Mouse (Mus musculus): ENCODE measurements around the gene Arfgap3. TPM values are rescaled to one million over a fixed set of nuclear protein-coding genes. Genes with fewer than 3 reads are reported as not detected.
"Not testable (repeated sequence)": the region's sequence is repeated elsewhere in the genome, so short reads cannot be mapped to it uniquely, and the experiment has no call there.

Gene Arfgap3
- total RNA-seq, 2 experiments from 2014 or later, result 18.9 to 22.3 TPM

DNA sequence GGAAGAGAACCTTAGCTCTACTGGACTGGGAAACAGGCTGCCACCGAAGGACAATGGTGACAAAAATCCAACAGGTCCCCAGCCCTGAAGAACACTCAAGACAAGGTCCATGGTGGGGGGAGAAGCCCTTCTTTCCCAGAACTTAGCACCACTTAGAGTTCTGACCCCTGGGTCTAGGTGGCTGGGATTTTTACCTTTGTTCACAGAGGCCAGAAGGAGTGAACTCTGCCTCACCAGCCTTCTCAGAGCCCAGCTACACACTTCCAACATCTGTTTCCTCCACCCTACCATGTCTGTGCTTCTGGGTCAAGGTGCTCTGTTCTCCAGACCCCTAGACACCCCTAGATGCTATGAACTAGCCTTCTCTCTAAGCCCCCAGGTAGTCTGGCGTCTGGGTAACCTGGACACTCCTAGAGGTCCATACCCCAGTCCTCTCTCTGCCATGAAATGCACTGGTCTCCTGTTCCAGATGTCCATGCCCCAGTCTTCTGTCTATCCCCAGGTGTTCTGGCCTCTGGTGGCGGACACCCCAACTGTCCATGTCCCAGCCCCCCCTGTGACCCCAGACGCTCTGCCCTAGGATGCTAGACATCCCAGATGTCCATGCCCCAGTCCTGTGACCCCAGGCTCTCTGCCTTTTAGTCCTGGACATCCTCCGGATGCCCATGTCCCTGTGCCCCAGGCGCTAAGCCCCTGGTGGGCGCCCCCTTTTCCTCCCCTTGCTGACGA lies 658 bp downstream of the Arfgap3 start:
- peak in 1 of 2 experiments; percentile 11 for DNase-seq (ENCODE audit: low spot score in 2 of 2)
- intact Hi-C loops (cut with DNase I), result no loop called here

DNA sequence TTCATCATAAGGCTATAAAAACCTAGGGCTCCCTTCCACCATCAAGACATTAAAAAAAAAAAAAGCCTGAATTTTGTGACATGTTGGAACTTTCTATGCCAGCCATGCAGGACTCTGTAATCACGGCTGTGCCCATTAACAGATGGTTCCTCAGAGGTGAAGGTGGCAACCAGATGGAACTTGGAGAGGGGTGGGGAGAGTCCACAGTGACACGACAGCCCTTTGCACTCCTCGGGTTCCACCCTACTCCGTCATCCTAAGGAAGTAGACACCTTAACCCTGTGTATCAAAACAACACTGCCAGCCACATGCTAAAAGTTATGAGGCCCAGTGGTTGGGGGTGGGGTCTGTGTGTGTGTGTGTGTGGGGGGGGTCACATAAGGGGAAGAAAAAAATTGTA lies 1.3 kb downstream of the Arfgap3 start:
- intact Hi-C loops (cut with DNase I), result no loop called here
- DNase-seq (ENCODE audit: low spot score in 2 of 2), result no peak

DNA sequence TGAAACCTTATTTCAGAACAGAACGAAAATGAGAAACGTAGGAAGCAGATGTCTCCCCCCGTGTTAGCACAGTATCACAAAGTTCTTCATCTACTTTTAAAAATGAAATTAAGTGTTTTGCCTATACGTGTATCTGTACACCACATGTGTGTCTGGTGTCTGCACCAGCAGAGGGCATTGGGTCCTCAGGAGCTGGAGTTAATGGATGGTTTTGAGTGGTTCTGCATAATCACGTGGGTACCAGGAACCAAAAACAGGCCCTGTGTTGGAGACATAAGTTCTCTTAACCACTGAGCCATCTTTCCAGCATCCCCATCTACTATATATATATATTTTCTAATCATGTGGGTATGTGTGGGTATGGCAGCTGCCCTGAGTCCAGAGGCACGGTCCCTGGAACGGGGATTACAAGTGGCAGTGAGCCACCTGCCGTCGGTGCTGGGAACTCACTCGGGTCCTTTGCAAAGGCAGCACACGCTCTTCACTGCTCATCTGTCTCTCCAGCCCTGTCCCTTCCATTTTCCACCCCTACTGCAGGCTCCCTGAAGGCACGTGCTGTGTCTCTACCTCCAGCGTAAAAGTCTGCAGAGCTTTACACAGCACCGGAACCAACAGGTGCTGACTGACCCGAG lies 4.0 kb downstream of the Arfgap3 start:
- intact Hi-C loops (cut with DNase I), result no loop called here
- DNase-seq (ENCODE audit: low spot score in 2 of 2), result no peak

DNA sequence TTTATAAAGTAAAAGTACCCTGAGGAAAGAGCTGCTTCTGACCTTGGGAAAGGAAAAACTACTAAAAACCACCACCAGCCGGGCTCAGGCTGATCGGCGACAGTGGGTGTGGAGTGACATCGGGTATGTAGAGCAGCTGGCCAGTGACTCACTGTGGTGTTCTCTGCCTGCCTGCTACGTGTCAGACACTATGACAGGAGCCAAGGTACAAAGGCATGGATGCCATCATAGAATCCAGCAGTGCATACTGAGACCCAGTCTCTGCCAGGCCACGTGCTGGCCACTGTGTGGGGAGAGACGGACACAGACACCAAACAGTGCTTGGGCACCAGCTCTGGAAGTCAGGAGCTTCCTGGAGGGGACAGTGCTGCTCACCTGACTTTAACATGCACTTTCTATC lies 5.1 kb downstream of the Arfgap3 start:
- intact Hi-C loops (cut with DNase I), result no loop called here
- DNase-seq (ENCODE audit: low spot score in 2 of 2), result peak; percentile 34 to 35

- intact Hi-C loops (cut with DNase I), result no loop called here
- no peak for DNase-seq (ENCODE audit: low spot score in 2 of 2)
Observed at GRCm38 (mm10) chr15:83344157-83344556, 5.9 kb downstream of the Arfgap3 start.

- DNase-seq (ENCODE audit: low spot score in 2 of 2), result no peak
- intact Hi-C loops (cut with DNase I), result no loop called here
Observed at GRCm38 (mm10) chr15:83338908-83339307, 11.1 kb downstream of the Arfgap3 start.

GRCm38 (mm10) chr15:83337903-83338870 lies 11.9 kb downstream of the Arfgap3 start:
- DNase-seq (ENCODE audit: low spot score in 2 of 2), result no peak
- intact Hi-C loops (cut with DNase I), result no loop called here

- DNase-seq (ENCODE audit: low spot score in 2 of 2), result no peak
- intact Hi-C loops (cut with DNase I), result no loop called here
Observed at GRCm38 (mm10) chr15:83332373-83332772, 17.7 kb downstream of the Arfgap3 start.

- DNase-seq (ENCODE audit: low spot score in 2 of 2), result no peak
- intact Hi-C loops (cut with DNase I), result no loop called here
Observed at GRCm38 (mm10) chr15:83328952-83329351, 21.1 kb downstream of the Arfgap3 start.

DNA sequence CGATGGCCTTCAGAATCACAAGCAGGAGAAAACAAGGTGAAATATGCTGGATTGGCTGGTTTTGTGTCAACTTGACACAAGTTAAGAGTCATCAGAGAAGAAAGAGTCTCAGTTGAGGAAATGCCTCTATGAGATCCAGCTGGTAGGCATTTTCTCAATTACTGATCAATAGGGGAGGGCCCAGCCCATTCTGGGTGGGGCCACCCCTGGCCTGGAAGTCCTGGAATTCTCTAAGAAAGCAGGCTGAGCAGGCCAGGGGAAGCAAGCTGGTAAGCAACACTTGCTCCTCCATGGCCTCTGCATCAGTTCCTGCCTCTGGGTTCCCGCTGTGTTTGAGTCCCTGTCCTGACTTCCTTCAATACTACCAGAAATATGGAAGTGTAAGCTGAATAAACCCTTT lies 27.0 kb downstream of the Arfgap3 start:
- intact Hi-C loops (cut with DNase I), result no loop called here

DNA sequence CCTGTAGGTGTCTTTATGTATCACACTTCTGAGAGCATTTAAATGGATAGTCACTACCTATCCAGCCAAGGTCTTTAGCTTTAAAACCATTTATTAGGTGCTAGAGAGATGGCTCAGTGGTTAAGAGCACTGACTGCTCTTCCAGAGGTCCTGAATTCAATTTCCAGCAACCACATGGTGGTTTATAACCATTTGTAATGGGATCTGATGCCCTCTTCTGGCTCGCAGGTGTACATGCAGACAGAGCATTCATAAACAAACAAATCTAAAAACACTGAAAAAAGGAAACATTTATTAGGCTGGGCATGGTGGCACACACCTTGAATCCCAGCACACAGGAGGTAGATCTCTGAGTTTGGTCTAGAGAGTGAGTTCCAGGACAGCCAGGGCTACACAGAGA lies 35.1 kb downstream of the Arfgap3 start:
- intact Hi-C loops (cut with DNase I), result loop anchor here (5.0 kb wide), 1 partner anchor 103 kb away; no protein-coding TSS in a partner anchor
- DNase-seq (ENCODE audit: low spot score in 2 of 2), result no peak

More for the DNA sequence above, 27.0 kb downstream of the Arfgap3 start:
- no peak for DNase-seq (ENCODE audit: low spot score in 2 of 2)

DNA sequence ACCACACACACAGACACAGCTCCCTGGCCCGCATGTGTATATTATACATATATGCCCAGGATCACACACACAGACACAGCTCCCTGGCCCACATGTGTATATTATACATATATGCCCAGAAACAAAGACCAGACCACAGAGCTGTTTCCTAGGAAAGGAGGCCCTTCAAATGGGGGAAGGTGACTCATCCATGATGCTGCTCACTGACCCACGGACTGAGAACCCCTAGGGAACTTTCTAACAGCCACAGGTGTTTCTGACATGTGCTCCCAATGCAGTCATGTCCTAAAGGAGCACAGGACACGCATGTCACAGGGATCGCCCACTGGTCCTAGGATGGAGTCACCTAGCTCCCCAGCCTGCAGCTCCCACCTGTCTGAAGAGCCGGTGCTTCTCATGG lies 40.2 kb downstream of the Arfgap3 start:
- no peak for DNase-seq (ENCODE audit: low spot score in 2 of 2)
- intact Hi-C loops (cut with DNase I), result no loop called here

DNA sequence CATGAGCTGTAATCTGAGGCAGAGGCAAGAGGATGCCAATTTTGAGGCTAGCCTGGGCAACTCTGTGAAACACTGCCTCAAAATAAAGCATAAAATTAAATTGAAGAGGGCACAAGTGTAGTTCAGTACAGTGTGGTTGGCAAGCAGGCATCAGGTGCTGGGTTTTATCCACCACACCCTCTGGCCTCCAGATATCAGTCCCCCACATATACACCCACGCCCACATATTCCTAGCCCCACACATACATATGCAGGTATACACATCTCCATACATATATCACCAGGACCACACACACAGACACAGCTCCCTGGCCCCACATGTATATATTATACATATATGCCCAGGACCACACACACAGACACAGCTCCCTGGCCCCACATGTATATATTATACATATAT lies 41.3 kb downstream of the Arfgap3 start:
- intact Hi-C loops (cut with DNase I); DNase-seq (ENCODE audit: low spot score in 2 of 2): not testable (repeated sequence)

DNA sequence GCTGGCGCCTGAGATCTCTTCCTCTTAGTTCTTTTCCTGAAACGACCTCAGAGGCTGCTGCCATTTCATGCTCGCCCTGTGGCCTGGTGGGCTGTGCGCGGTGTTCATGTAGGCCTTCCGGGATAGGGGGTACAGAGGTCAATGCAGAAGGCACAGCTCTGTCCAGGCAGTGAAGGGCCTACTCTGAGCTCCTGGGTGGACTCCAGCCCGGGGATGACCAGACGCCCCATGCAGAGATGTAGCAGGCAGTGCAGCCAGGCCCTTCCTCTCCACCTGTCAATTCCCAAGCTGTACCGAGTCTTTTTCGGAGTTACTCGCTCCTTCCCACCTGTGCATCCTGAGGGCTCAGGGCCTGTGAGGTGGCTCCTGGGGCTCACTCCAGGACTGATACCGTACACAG lies 43.9 kb downstream of the Arfgap3 start:
- intact Hi-C loops (cut with DNase I), result no loop called here
- DNase-seq (ENCODE audit: low spot score in 2 of 2), result no peak

- no peak for DNase-seq (ENCODE audit: low spot score in 2 of 2)
- intact Hi-C loops (cut with DNase I), result no loop called here
Observed at GRCm38 (mm10) chr15:83305192-83305921, 44.7 kb downstream of the Arfgap3 start.

- no peak for DNase-seq (ENCODE audit: low spot score in 2 of 2)
- intact Hi-C loops (cut with DNase I), result no loop called here
Observed at GRCm38 (mm10) chr15:83304804-83305191, 45.2 kb downstream of the Arfgap3 start.

DNA sequence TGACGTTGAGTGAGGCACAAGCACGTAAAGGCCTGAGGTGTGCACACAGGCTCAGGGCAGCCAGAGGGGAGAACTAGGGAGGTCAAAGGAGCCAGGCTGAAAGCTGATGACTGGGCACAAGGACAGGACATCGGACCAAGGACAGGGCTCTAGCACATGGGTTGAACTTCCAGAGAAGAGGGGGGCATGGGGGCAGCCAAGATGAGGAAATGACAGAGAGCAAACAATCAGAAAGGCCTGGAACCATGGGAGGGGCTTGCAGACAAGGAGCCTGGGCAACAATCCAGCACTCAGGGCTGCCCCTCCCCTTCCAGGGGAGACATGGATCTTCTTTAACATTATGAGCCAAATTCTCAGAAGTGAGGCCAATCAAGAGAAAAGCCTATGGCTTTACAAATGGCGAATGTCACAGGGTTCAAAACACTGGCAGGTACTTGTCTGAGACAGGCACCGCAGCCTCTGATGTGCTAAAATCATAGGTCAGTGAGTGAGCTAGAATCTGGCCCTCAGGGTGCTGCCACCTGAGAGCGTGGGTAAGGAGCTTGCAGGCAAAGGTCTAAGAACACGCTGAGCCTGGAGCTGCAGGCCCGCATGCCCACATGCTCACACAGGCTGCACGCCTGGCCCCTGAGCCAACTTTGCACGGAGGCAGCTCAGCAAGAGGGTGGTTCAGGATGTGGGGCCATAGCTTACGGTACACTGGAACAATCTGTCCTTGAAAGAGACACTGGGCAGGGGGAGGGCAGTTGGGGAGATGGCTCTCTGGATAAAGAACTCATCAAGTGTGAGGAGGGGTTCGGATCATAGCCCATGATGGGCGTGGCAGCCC lies 46.2 kb downstream of the Arfgap3 start:
- DNase-seq (ENCODE audit: low spot score in 2 of 2), result no peak
- intact Hi-C loops (cut with DNase I), result no loop called here

DNA sequence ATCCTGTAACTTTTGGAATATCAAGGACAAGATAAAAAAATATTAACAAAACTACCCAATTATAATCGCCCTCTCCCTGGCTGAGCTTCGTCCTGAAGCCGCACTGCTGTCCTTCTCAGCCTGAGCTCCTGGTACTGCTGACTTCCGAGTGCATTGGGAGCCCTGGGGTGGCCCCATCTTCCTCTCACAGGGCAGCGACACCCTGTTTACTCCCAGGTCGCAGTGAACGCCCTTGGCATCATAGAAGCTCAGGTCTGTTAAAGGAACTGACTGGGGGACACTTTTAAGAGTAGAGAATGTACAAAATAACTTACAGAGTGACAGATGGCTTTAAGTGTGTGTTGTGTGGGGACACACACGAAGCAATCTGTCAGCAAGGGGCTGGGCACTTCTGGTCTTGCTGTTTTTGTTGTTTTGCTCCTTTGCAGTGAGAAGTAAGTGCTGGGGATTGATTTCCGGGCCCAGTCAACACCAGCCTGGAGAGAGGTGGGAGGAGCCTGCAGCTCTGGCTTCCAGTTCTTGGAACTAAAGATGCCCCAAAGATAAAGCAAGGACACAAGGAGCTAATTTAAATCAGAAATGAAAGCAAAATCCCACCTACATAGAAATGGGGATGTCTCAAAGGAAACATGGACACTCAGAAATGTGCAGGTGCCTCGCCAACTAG lies 50.0 kb downstream of the Arfgap3 start:
- intact Hi-C loops (cut with DNase I), result no loop called here
- no peak for DNase-seq (ENCODE audit: low spot score in 2 of 2)
